Mouse (Mus musculus) heart, adult 2 months (tissue): ENCODE measurements around the gene Olfr630. TPM values are rescaled to one million over a fixed set of nuclear protein-coding genes. Genes with fewer than 3 reads are reported as not detected.
A peak's percentile ranks its signal among the peaks of the same experiment; 100 is the strongest.

Source experiments
- DNase-seq, 2 experiments: peaks; one replicate each; pipeline ENCODE4 v3.0.0; 2021
- H3K27ac ChIP-seq: fragments of 200-600 bp; 2 replicates; pipeline ENCODE4 v1.8.1; 2022
- H3K27me3 ChIP-seq: fragments of 200-500 bp; 2 replicates; pipeline ENCODE4 v1.6.1; 2012; ENCODE audit warnings: mild to moderate bottlenecking, low read length, inconsistent platforms, mixed read lengths; ENCODE audit not compliant: control insufficient read depth, insufficient read depth
- H3K36me3 ChIP-seq: fragments of 200-500 bp; 2 replicates; pipeline ENCODE4 v1.6.1; 2012; ENCODE audit warnings: low read length, inconsistent platforms; ENCODE audit not compliant: control insufficient read depth, insufficient read depth
- H3K4me1 ChIP-seq: fragments of 200-500 bp; 2 replicates; pipeline ENCODE4 v1.6.1; 2011; ENCODE audit warnings: low read length; ENCODE audit not compliant: control insufficient read depth, insufficient read depth
- H3K4me3 ChIP-seq: fragments of 200-600 bp; 2 replicates; pipeline ENCODE4 v1.8.1; 2022
- H3K79me2 ChIP-seq: fragments of 200-500 bp; replicated peaks from 2 replicates; pipeline ENCODE4 v1.6.1; 2012; ENCODE audit warnings: mild to moderate bottlenecking, inconsistent platforms, low read length, moderate library complexity, mixed read lengths; ENCODE audit not compliant: control insufficient read depth, insufficient read depth
- H3K9ac ChIP-seq: fragments of 200-500 bp; 2 replicates; pipeline ENCODE4 v1.6.1; 2012; ENCODE audit warnings: low read depth, mild to moderate bottlenecking, control low read depth, inconsistent platforms, low read length, mixed read lengths
- CTCF ChIP-seq: fragments of 200-600 bp; IDR thresholded peaks from 2 replicates; pipeline ENCODE4 v1.8.1; 2022; ENCODE audit warnings: antibody characterized with exemption, mild to moderate bottlenecking, moderate library complexity
- EP300 ChIP-seq: fragments of 200-500 bp; IDR thresholded peaks from 2 replicates; pipeline ENCODE4 v1.6.1; 2011; ENCODE audit warnings: low read depth, low read length, control low read depth; ENCODE audit not compliant: insufficient read depth
- WGBS: fragments of 180-500 bp; shearing (Covaris S2); methylation state at CpG from one replicate; pipeline ENCODE4 v1.1.7; 2018; 5-methylcytosine and 5-hydroxymethylcytosine counted together
- intact Hi-C: fragments of 180-260 bp; cut with DNase I; formaldehyde crosslinking; loops from one replicate; pipeline ENCODE4 v1.15.1; 2025
- polyA plus RNA-seq: library from polyadenylated mRNA; depleted of rRNA; stranded (reverse); fragments of >200 nt; gene quantifications from 2 replicates; pipeline ENCODE4 v1.2.3, GENCODE M21; 2012; rRNA removed
- total RNA-seq, 2 experiments: library from RNA; stranded (reverse); gene quantifications; 2 replicates each; pipeline ENCODE4 v1.2.3; 2021

Olfr630 gene
- total and polyA plus RNA-seq, 3 experiments = not detected

- H3K27me3 ChIP-seq = no peaks in the 10 kb centered on the region
- TF ChIP-seq CTCF = peak; percentile 25
- no peak for TF ChIP-seq EP300
- WGBS = 37% methylated on average over 2 of the region's 2 CpGs
- no peaks in the 10 kb centered on the region for H3K4me1 ChIP-seq
- H3K36me3 ChIP-seq = no peaks in the 10 kb centered on the region
- no peak overlapping the region for H3K9ac ChIP-seq
- no peak overlapping the region for H3K27ac ChIP-seq
- H3K79me2 ChIP-seq = no peaks in the 10 kb centered on the region
- DNase-seq = no peak
- H3K4me3 ChIP-seq = no peak overlapping the region
- intact Hi-C loops = no loop called here
Observed at GRCm38 (mm10) chr7:103712024-103712423, 45.1 kb downstream of the Olfr630 start.

Other genes with a start within 250 kb of the Olfr630 start
Only the 30 nearest of the 33 such genes appear.
- not detected for gene Olfr612, start 214.6 kb downstream of the Olfr630 start, total RNA-seq
- gene Olfr612, start 214.6 kb downstream of the Olfr630 start, polyA plus RNA-seq = not detected in 2 replicates
- gene Olfr613, start 209.3 kb downstream of the Olfr630 start, total RNA-seq = not detected
- not detected in 2 replicates for gene Olfr613, start 209.3 kb downstream of the Olfr630 start, polyA plus RNA-seq
- not detected for gene Olfr615, start 201.3 kb downstream of the Olfr630 start, total RNA-seq
- not detected in 2 replicates for gene Olfr615, start 201.3 kb downstream of the Olfr630 start, polyA plus RNA-seq
- gene Olfr616, start 188.2 kb downstream of the Olfr630 start, total RNA-seq = not detected
- gene Olfr616, start 188.2 kb downstream of the Olfr630 start, polyA plus RNA-seq = not detected in 2 replicates
- not detected for gene Olfr617, start 184.3 kb downstream of the Olfr630 start, total RNA-seq
- gene Olfr617, start 184.3 kb downstream of the Olfr630 start, polyA plus RNA-seq = not detected in 2 replicates
- gene Olfr618, start 167.2 kb downstream of the Olfr630 start, total RNA-seq = not detected
- gene Olfr618, start 167.2 kb downstream of the Olfr630 start, polyA plus RNA-seq = not detected in 2 replicates
- not detected for gene Olfr619, start 156.8 kb downstream of the Olfr630 start, total RNA-seq
- not detected in 2 replicates for gene Olfr619, start 156.8 kb downstream of the Olfr630 start, polyA plus RNA-seq
- gene Olfr620, start 144.8 kb downstream of the Olfr630 start, total RNA-seq = not detected
- not detected in 2 replicates for gene Olfr620, start 144.8 kb downstream of the Olfr630 start, polyA plus RNA-seq
- gene Olfr622, start 114.6 kb downstream of the Olfr630 start, total RNA-seq = not detected
- not detected in 2 replicates for gene Olfr622, start 114.6 kb downstream of the Olfr630 start, polyA plus RNA-seq
- not detected for gene Olfr623, start 93.6 kb downstream of the Olfr630 start, total RNA-seq
- not detected in 2 replicates for gene Olfr623, start 93.6 kb downstream of the Olfr630 start, polyA plus RNA-seq
- not detected for gene Olfr624, start 86.1 kb downstream of the Olfr630 start, total RNA-seq
- gene Olfr624, start 86.1 kb downstream of the Olfr630 start, polyA plus RNA-seq = 0.03 TPM in 1 of 2 replicates, not detected in the other
- not detected for gene Olfr625-ps1, start 74.6 kb downstream of the Olfr630 start, total RNA-seq
- not detected in 2 replicates for gene Olfr625-ps1, start 74.6 kb downstream of the Olfr630 start, polyA plus RNA-seq
- not detected for gene Olfr243, start 42.7 kb downstream of the Olfr630 start, total RNA-seq
- gene Olfr243, start 42.7 kb downstream of the Olfr630 start, polyA plus RNA-seq = not detected in 2 replicates
- gene Olfr628, start 27.0 kb downstream of the Olfr630 start, total RNA-seq = not detected
- gene Olfr628, start 27.0 kb downstream of the Olfr630 start, polyA plus RNA-seq = not detected in 2 replicates
- not detected for gene Olfr629, start 12.4 kb downstream of the Olfr630 start, total RNA-seq
- not detected in 2 replicates for gene Olfr629, start 12.4 kb downstream of the Olfr630 start, polyA plus RNA-seq
- gene Olfr69, start 14.3 kb upstream of the Olfr630 start, total RNA-seq = not detected
- gene Olfr69, start 14.3 kb upstream of the Olfr630 start, polyA plus RNA-seq = not detected in 2 replicates
- not detected for gene Olfr68, start 22.4 kb upstream of the Olfr630 start, total RNA-seq
- not detected in 2 replicates for gene Olfr68, start 22.4 kb upstream of the Olfr630 start, polyA plus RNA-seq
- gene Olfr67, start 34.5 kb upstream of the Olfr630 start, total RNA-seq = not detected
- gene Olfr67, start 34.5 kb upstream of the Olfr630 start, polyA plus RNA-seq = not detected in 2 replicates
- 1,000 to 10,000 TPM in 1 of 2 experiments, 100 to 1,000 TPM in 1; 558 to 4,688 TPM for gene Hbb-bt, start 56.7 kb upstream of the Olfr630 start, total RNA-seq
- gene Hbb-bt, start 56.7 kb upstream of the Olfr630 start, polyA plus RNA-seq = 954 and 7,998 TPM in 2 replicates
- over 10,000 TPM in 1 of 2 experiments, 1,000 to 10,000 TPM in 1; 5,780 to 41,164 TPM for gene Hbb-bs, start 70.8 kb upstream of the Olfr630 start, total RNA-seq
- 10,215 and 68,774 TPM in 2 replicates for gene Hbb-bs, start 70.8 kb upstream of the Olfr630 start, polyA plus RNA-seq
- not detected for gene Hbb-bh2, start 83.2 kb upstream of the Olfr630 start, total RNA-seq
- gene Hbb-bh2, start 83.2 kb upstream of the Olfr630 start, polyA plus RNA-seq = not detected in 2 replicates
- gene Hbb-bh1, start 85.8 kb upstream of the Olfr630 start, total RNA-seq = not detected
- not detected in 2 replicates for gene Hbb-bh1, start 85.8 kb upstream of the Olfr630 start, polyA plus RNA-seq
- not detected for gene Hbb-y, start 95.9 kb upstream of the Olfr630 start, total RNA-seq
- not detected in 2 replicates for gene Hbb-y, start 95.9 kb upstream of the Olfr630 start, polyA plus RNA-seq
- not detected for gene Olfr66, start 128.9 kb upstream of the Olfr630 start, total RNA-seq
- not detected in 2 replicates for gene Olfr66, start 128.9 kb upstream of the Olfr630 start, polyA plus RNA-seq
- gene Olfr64, start 137.2 kb upstream of the Olfr630 start, total RNA-seq = not detected
- gene Olfr64, start 137.2 kb upstream of the Olfr630 start, polyA plus RNA-seq = not detected in 2 replicates
- gene Olfr65, start 146.2 kb upstream of the Olfr630 start, total RNA-seq = not detected
- gene Olfr65, start 146.2 kb upstream of the Olfr630 start, polyA plus RNA-seq = not detected in 2 replicates
- not detected for gene Olfr631, start 171.5 kb upstream of the Olfr630 start, total RNA-seq
- gene Olfr631, start 171.5 kb upstream of the Olfr630 start, polyA plus RNA-seq = not detected in 2 replicates
- not detected for gene Olfr632, start 177.0 kb upstream of the Olfr630 start, total RNA-seq
- gene Olfr632, start 177.0 kb upstream of the Olfr630 start, polyA plus RNA-seq = not detected in 2 replicates
- gene Olfr633, start 187.1 kb upstream of the Olfr630 start, total RNA-seq = not detected
- not detected in 2 replicates for gene Olfr633, start 187.1 kb upstream of the Olfr630 start, polyA plus RNA-seq
- not detected for gene Olfr635, start 213.8 kb upstream of the Olfr630 start, total RNA-seq
- not detected in 2 replicates for gene Olfr635, start 213.8 kb upstream of the Olfr630 start, polyA plus RNA-seq